Mouse (Mus musculus) CD4-positive, CD25-positive, alpha-beta regulatory T cell, adult 4 months (primary cell): ENCODE measurements around the gene Hnrnph1. TPM values are rescaled to one million over a fixed set of nuclear protein-coding genes. Genes with fewer than 3 reads are reported as not detected.

Experiments
- ATAC-seq: one replicate; pipeline ENCODE4 v1.8.0; 2017
- polyA plus RNA-seq, 2 experiments: library from polyadenylated mRNA; unstranded; fragments of 100-300 nt; shearing (Covaris generic); gene quantifications; one replicate each; pipeline ENCODE4 v1.2.1; 2017

Hnrnph1 gene
- polyA plus RNA-seq, 2 experiments from 2014 or later = 195 to 207 TPM

- no peak for ATAC-seq
Measured at GRCm38 (mm10) chr11:50407235-50407634, 30.4 kb downstream of the Hnrnph1 start.

GRCm38 (mm10) chr11:50415563-50416241 is 38.9 kb downstream of the Hnrnph1 start:
- ATAC-seq = no peak

- no peak for ATAC-seq
Measured at GRCm38 (mm10) chr11:50417856-50418255, 41.1 kb downstream of the Hnrnph1 start.

- ATAC-seq = no peak
Measured at GRCm38 (mm10) chr11:50421461-50421860, 44.7 kb downstream of the Hnrnph1 start.

- peak; percentile 56 for ATAC-seq
Measured at GRCm38 (mm10) chr11:50421934-50422780, 45.4 kb downstream of the Hnrnph1 start.

GRCm38 (mm10) chr11:50426056-50426455 is 49.3 kb downstream of the Hnrnph1 start:
- no peak for ATAC-seq

GRCm38 (mm10) chr11:50430277-50431133 is 53.7 kb downstream of the Hnrnph1 start, which contains the start of gene Rufy1:
TSS of gene Rufy1 (minus strand) at chr11:50431125.
- ATAC-seq = peak; percentile 82

GRCm38 (mm10) chr11:50431134-50432068 is 54.6 kb downstream of the Hnrnph1 start:
- peak; percentile 31 for ATAC-seq

GRCm38 (mm10) chr11:50432069-50432440 is 55.3 kb downstream of the Hnrnph1 start:
- ATAC-seq = no peak

GRCm38 (mm10) chr11:50432896-50433295 is 56.1 kb downstream of the Hnrnph1 start:
- no peak for ATAC-seq

Other genes starting within 250 kb of the Hnrnph1 start
- gene Tbc1d9b, start 245.6 kb upstream of the Hnrnph1 start, polyA plus RNA-seq = 10 to 100 TPM; 23.4 to 30.0 TPM
- 10 to 100 TPM in 1 of 2 experiments, 1 to 10 TPM in 1; 7.9 to 11.7 TPM for gene Mrnip, start 202.5 kb upstream of the Hnrnph1 start, polyA plus RNA-seq
- gene Sqstm1, start 166.2 kb upstream of the Hnrnph1 start, polyA plus RNA-seq = 10 to 100 TPM; 74.8 to 88.4 TPM
- 1 to 10 TPM; 1.1 to 1.7 TPM for gene Mgat4b, start 166.1 kb upstream of the Hnrnph1 start, polyA plus RNA-seq
- not detected for gene Ltc4s, start 138.4 kb upstream of the Hnrnph1 start, polyA plus RNA-seq
- 1 to 10 TPM; 3.9 to 6.4 TPM for gene Maml1, start 84.7 kb upstream of the Hnrnph1 start, polyA plus RNA-seq
- gene Canx, start 51.3 kb upstream of the Hnrnph1 start, polyA plus RNA-seq = 100 to 1,000 TPM; 182 to 206 TPM
- not detected for gene Cby3, start 22.5 kb upstream of the Hnrnph1 start, polyA plus RNA-seq
- 10 to 100 TPM; 11.9 to 15.4 TPM for gene Rufy1, start 54.1 kb downstream of the Hnrnph1 start, polyA plus RNA-seq
- gene Adamts2, start 225.1 kb downstream of the Hnrnph1 start, polyA plus RNA-seq = not detected